Mouse (Mus musculus): ENCODE data around the gene Pcsk7. TPM values are rescaled to one million over a fixed set of nuclear protein-coding genes. Genes with fewer than 3 reads are reported as not detected.
A peak's percentile ranks its signal among the peaks of the same experiment; 100 is the strongest.

Pcsk7 gene
- polyA plus RNA-seq, 1 experiment = 40.3 TPM

GRCm38 (mm10) chr9:45915659-45916058 lies 9.4 kb downstream of the Pcsk7 start:
- TF ChIP-seq CTCF (IDR thresholded peaks at IDR 0.05; ENCODE audit: borderline replicate concordance, extremely low read depth, insufficient read depth, insufficient read length) (no peak), POLR2A (IDR thresholded peaks at IDR 0.05; ENCODE audit: borderline replicate concordance, extremely low read depth, insufficient read depth, insufficient read length, poor library complexity, severe bottlenecking) (no peak)
- no peak for DNase-seq (ENCODE audit: low read depth)

GRCm38 (mm10) chr9:45917041-45917934 lies 11.0 kb downstream of the Pcsk7 start:
- peak; percentile 86 for DNase-seq (ENCODE audit: low read depth)
- TF ChIP-seq POLR2A (IDR thresholded peaks at IDR 0.05; ENCODE audit: borderline replicate concordance, extremely low read depth, insufficient read depth, insufficient read length, poor library complexity, severe bottlenecking) = no peak
- no peak for TF ChIP-seq CTCF (IDR thresholded peaks at IDR 0.05; ENCODE audit: borderline replicate concordance, extremely low read depth, insufficient read depth, insufficient read length)

GRCm38 (mm10) chr9:45919895-45920294 lies 13.6 kb downstream of the Pcsk7 start:
- TF ChIP-seq POLR2A (IDR thresholded peaks at IDR 0.05; ENCODE audit: borderline replicate concordance, extremely low read depth, insufficient read depth, insufficient read length, poor library complexity, severe bottlenecking) (no peak), CTCF (IDR thresholded peaks at IDR 0.05; ENCODE audit: borderline replicate concordance, extremely low read depth, insufficient read depth, insufficient read length) (no peak)
- no peak for DNase-seq (ENCODE audit: low read depth)

- no peak for TF ChIP-seq POLR2A (IDR thresholded peaks at IDR 0.05; ENCODE audit: borderline replicate concordance, extremely low read depth, insufficient read depth, insufficient read length, poor library complexity, severe bottlenecking)
- DNase-seq (ENCODE audit: low read depth) = no peak
Measured at GRCm38 (mm10) chr9:45929285-45929684, 23.0 kb downstream of the Pcsk7 start.

- TF ChIP-seq CTCF (IDR thresholded peaks at IDR 0.05; ENCODE audit: borderline replicate concordance, extremely low read depth, insufficient read depth, insufficient read length) (no peak), POLR2A (IDR thresholded peaks at IDR 0.05; ENCODE audit: borderline replicate concordance, extremely low read depth, insufficient read depth, insufficient read length, poor library complexity, severe bottlenecking) (no peak)
- DNase-seq (ENCODE audit: low read depth) = no peak
Measured at GRCm38 (mm10) chr9:45931958-45932357, 25.7 kb downstream of the Pcsk7 start.

- TF ChIP-seq POLR2A (IDR thresholded peaks at IDR 0.05; ENCODE audit: borderline replicate concordance, extremely low read depth, insufficient read depth, insufficient read length, poor library complexity, severe bottlenecking) = no peak
- no peak for TF ChIP-seq CTCF (IDR thresholded peaks at IDR 0.05; ENCODE audit: borderline replicate concordance, extremely low read depth, insufficient read depth, insufficient read length)
- peak; percentile 31 for DNase-seq (ENCODE audit: low read depth)
Measured at GRCm38 (mm10) chr9:45932571-45933415, 26.5 kb downstream of the Pcsk7 start.

GRCm38 (mm10) chr9:45935628-45936210 lies 29.4 kb downstream of the Pcsk7 start, which contains the start of gene Tagln:
Gene Tagln (minus strand): TSS chr9:45936058.
- no peak for TF ChIP-seq CTCF (IDR thresholded peaks at IDR 0.05; ENCODE audit: borderline replicate concordance, extremely low read depth, insufficient read depth, insufficient read length)
- no peak for TF ChIP-seq POLR2A (IDR thresholded peaks at IDR 0.05; ENCODE audit: borderline replicate concordance, extremely low read depth, insufficient read depth, insufficient read length, poor library complexity, severe bottlenecking)
- no peak for DNase-seq (ENCODE audit: low read depth)

- DNase-seq (ENCODE audit: low read depth) = peak; percentile 75
- TF ChIP-seq CTCF (IDR thresholded peaks at IDR 0.05; ENCODE audit: borderline replicate concordance, extremely low read depth, insufficient read depth, insufficient read length) (peak; percentile 70; the same call in 1 of the 2 replicates), POLR2A (IDR thresholded peaks at IDR 0.05; ENCODE audit: borderline replicate concordance, extremely low read depth, insufficient read depth, insufficient read length, poor library complexity, severe bottlenecking) (no peak)
Measured at GRCm38 (mm10) chr9:45936883-45937282, 30.6 kb downstream of the Pcsk7 start.

- TF ChIP-seq CTCF (IDR thresholded peaks at IDR 0.05; ENCODE audit: borderline replicate concordance, extremely low read depth, insufficient read depth, insufficient read length) (no peak), POLR2A (IDR thresholded peaks at IDR 0.05; ENCODE audit: borderline replicate concordance, extremely low read depth, insufficient read depth, insufficient read length, poor library complexity, severe bottlenecking) (no peak)
- no peak for DNase-seq (ENCODE audit: low read depth)
Measured at GRCm38 (mm10) chr9:45938088-45938487, 31.8 kb downstream of the Pcsk7 start.

GRCm38 (mm10) chr9:45938952-45939637 lies 32.8 kb downstream of the Pcsk7 start:
- DNase-seq (ENCODE audit: low read depth) = no peak
- TF ChIP-seq POLR2A (IDR thresholded peaks at IDR 0.05; ENCODE audit: borderline replicate concordance, extremely low read depth, insufficient read depth, insufficient read length, poor library complexity, severe bottlenecking) (no peak), CTCF (IDR thresholded peaks at IDR 0.05; ENCODE audit: borderline replicate concordance, extremely low read depth, insufficient read depth, insufficient read length) (no peak)

Measured in brain, embryonic 14.5 days (tissue).